Mouse (Mus musculus) stomach, embryonic 14.5 days (tissue): ENCODE measurements around the gene Bpifa2. TPM values are rescaled to one million over a fixed set of nuclear protein-coding genes. Genes with fewer than 3 reads are reported as not detected.

Source experiments
- polyA plus RNA-seq: library from polyadenylated mRNA; unstranded; fragments of >200 nt; fragmentation: Nextera tagmentation; extraction: Ambion mirVana; gene quantifications from 2 replicates; pipeline ENCODE4 v1.2.1, GENCODE M21; 2014

Gene Bpifa2
- polyA plus RNA-seq, 1 experiment from 2014 or later = not detected

Other genes starting within 250 kb of the Bpifa2 start
- gene Efcab8, start 228.3 kb upstream of the Bpifa2 start, polyA plus RNA-seq = 0.14 and 0.41 TPM in 2 replicates
- gene Sun5, start 137.2 kb upstream of the Bpifa2 start, polyA plus RNA-seq = not detected in 2 replicates
- not detected in 2 replicates for gene Bpifb2, start 133.2 kb upstream of the Bpifa2 start, polyA plus RNA-seq
- not detected in 2 replicates for gene Bpifb6, start 107.9 kb upstream of the Bpifa2 start, polyA plus RNA-seq
- gene Bpifb3, start 90.0 kb upstream of the Bpifa2 start, polyA plus RNA-seq = not detected in 2 replicates
- gene Bpifb4, start 70.1 kb upstream of the Bpifa2 start, polyA plus RNA-seq = not detected in 2 replicates
- not detected in 2 replicates for gene Bpifa6, start 33.3 kb upstream of the Bpifa2 start, polyA plus RNA-seq
- gene Bpifa3, start 122.1 kb downstream of the Bpifa2 start, polyA plus RNA-seq = not detected in 2 replicates
- not detected in 2 replicates for gene Bpifa1, start 134.6 kb downstream of the Bpifa2 start, polyA plus RNA-seq
- not detected in 2 replicates for gene Bpifa5, start 154.3 kb downstream of the Bpifa2 start, polyA plus RNA-seq
- 148 and 184 TPM in 2 replicates for gene Bpifb1, start 182.6 kb downstream of the Bpifa2 start, polyA plus RNA-seq
- 0.45 and 1.0 TPM in 2 replicates for gene Bpifb5, start 215.5 kb downstream of the Bpifa2 start, polyA plus RNA-seq
- not detected in 2 replicates for gene Bpifb9a, start 249.6 kb downstream of the Bpifa2 start, polyA plus RNA-seq